Mouse (Mus musculus) forebrain, embryonic 11.5 days (tissue): ENCODE results near the gene Cd320. TPM values are rescaled to one million over a fixed set of nuclear protein-coding genes. Genes with fewer than 3 reads are reported as not detected.
"Not testable (repeated sequence)": the region's sequence is repeated elsewhere in the genome, so short reads cannot be mapped to it uniquely, and the experiment has no call there.

ENCODE experiments used
- ATAC-seq: fragments of 200-750 bp; cut with Nextera tagmentation; replicated peaks from 2 replicates; pipeline ENCODE4 v1.8.0; 2017; ENCODE audit warnings: moderate TSS enrichment; ENCODE audit not compliant: low FRiP score
- DNase-seq: peaks from one replicate; pipeline ENCODE4 v3.0.0-alpha.2; 2017; ENCODE audit warnings: low spot score
- H3K27ac ChIP-seq: fragments of 300-500 bp; sonication (generic); 2 replicates; pipeline ENCODE4 v1.5.1; 2014; ENCODE audit warnings: low read depth, low read length
- H3K27me3 ChIP-seq: fragments of 300-500 bp; sonication (generic); 2 replicates; pipeline ENCODE4 v1.6.1; 2014; ENCODE audit warnings: mild to moderate bottlenecking, low read length, mixed read lengths; ENCODE audit not compliant: control insufficient read depth, insufficient read depth
- H3K36me3 ChIP-seq: fragments of 300-500 bp; sonication (generic); 2 replicates; pipeline ENCODE4 v1.6.1; 2014; ENCODE audit warnings: mild to moderate bottlenecking, low read length, moderate library complexity, mixed read lengths; ENCODE audit not compliant: control insufficient read depth, insufficient read depth
- H3K4me1 ChIP-seq: fragments of 300-500 bp; sonication (generic); replicated peaks from 2 replicates; pipeline ENCODE4 v1.6.1; 2014; ENCODE audit warnings: low read length, mixed read lengths; ENCODE audit not compliant: control insufficient read depth, insufficient read depth
- H3K4me2 ChIP-seq: fragments of 300-500 bp; sonication (generic); 2 replicates; pipeline ENCODE4 v1.6.1; 2014; ENCODE audit warnings: low read depth, mild to moderate bottlenecking, low read length, moderate library complexity, mixed read lengths; ENCODE audit not compliant: severe bottlenecking
- H3K4me3 ChIP-seq: fragments of 300-500 bp; sonication (generic); 2 replicates; pipeline ENCODE4 v1.5.1; 2014; ENCODE audit warnings: low read depth, low read length
- H3K9ac ChIP-seq: fragments of 300-500 bp; sonication (generic); 2 replicates; pipeline ENCODE4 v1.6.1; 2014; ENCODE audit warnings: low read length
- H3K9me3 ChIP-seq: fragments of 300-500 bp; sonication (generic); 2 replicates; pipeline ENCODE4 v1.6.1; 2016; ENCODE audit warnings: low read length, mixed read lengths; ENCODE audit not compliant: control insufficient read depth
- WGBS: fragments of 180-500 bp; shearing (Covaris S2); extraction: QIAGEN DNeasy Blood & Tissue Kit; methylation state at CpG from one replicate; pipeline ENCODE4 v1.1.7; 2014; 5-methylcytosine and 5-hydroxymethylcytosine counted together
- polyA plus RNA-seq: library from polyadenylated mRNA; unstranded; fragments of >200 nt; fragmentation: Nextera tagmentation; extraction: Ambion mirVana; gene quantifications from 2 replicates; pipeline ENCODE4 v1.2.1, GENCODE M21; 2014

The Cd320 gene
- polyA plus RNA-seq, 1 experiment from 2014 or later = 62.9 TPM

- WGBS = 89% methylated on average over 1 of the region's 1 CpGs
- peak overlapping the region; percentile 73; the same call in 1 of the 2 replicates for H3K4me2 ChIP-seq
- H3K9me3 ChIP-seq = no peaks in the 10 kb centered on the region
- no peaks in the 10 kb centered on the region for H3K36me3 ChIP-seq
- H3K4me1 ChIP-seq = no peaks in the 10 kb centered on the region
- ATAC-seq = no peak
- H3K27ac ChIP-seq = no peak overlapping the region
- peak overlapping the region; percentile 79; the same call in 1 of the 2 replicates for H3K9ac ChIP-seq
- no peak overlapping the region; the same call in 1 of the 2 replicates for H3K4me3 ChIP-seq
- no peaks in the 10 kb centered on the region for H3K27me3 ChIP-seq
- DNase-seq = peak; percentile 33
Measured at GRCm38 (mm10) chr17:33844196-33844595, 1.3 kb downstream of the Cd320 start.

GRCm38 (mm10) chr17:33848139-33848538, 5.2 kb downstream of the Cd320 start:
- 93% methylated on average over 8 of the region's 8 CpGs for WGBS
- no peak overlapping the region for H3K4me3 ChIP-seq

GRCm38 (mm10) chr17:33851331-33851730, 8.4 kb downstream of the Cd320 start:
- Histone ChIP-seq H3K27ac (no peak overlapping the region), H3K4me1 (no peaks in the 10 kb centered on the region), H3K27me3 (no peaks in the 10 kb centered on the region), H3K36me3 (no peaks in the 10 kb centered on the region), H3K9ac (no peak overlapping the region), H3K4me3 (no peak overlapping the region), H3K4me2 (no peak overlapping the region), H3K9me3 (no peaks in the 10 kb centered on the region)
- ATAC-seq = no peak
- WGBS = 88% methylated on average over 1 of the region's 1 CpGs
- no peak for DNase-seq

More at GRCm38 (mm10) chr17:33848139-33848538, 5.2 kb downstream of the Cd320 start:
- ATAC-seq (no peak), DNase-seq (peak; percentile 44)
- no peak overlapping the region for H3K9ac ChIP-seq
- H3K27ac ChIP-seq = no peak overlapping the region
- no peaks in the 10 kb centered on the region for H3K9me3 ChIP-seq
- H3K36me3 ChIP-seq = no peaks in the 10 kb centered on the region
- H3K4me1 ChIP-seq = no peaks in the 10 kb centered on the region
- H3K27me3 ChIP-seq = no peaks in the 10 kb centered on the region
- H3K4me2 ChIP-seq = no peak overlapping the region

GRCm38 (mm10) chr17:33857816-33858215, 14.9 kb downstream of the Cd320 start:
- Histone ChIP-seq H3K36me3 (no peaks in the 10 kb centered on the region), H3K27ac (no peak overlapping the region), H3K4me1 (no peaks in the 10 kb centered on the region), H3K9ac (no peak overlapping the region), H3K4me3 (no peak overlapping the region), H3K9me3 (no peaks in the 10 kb centered on the region), H3K4me2 (no peak overlapping the region), H3K27me3 (no peaks in the 10 kb centered on the region)
- WGBS = 77% methylated on average over 4 of the region's 4 CpGs
- no peak for DNase-seq
- ATAC-seq = no peak

- H3K36me3 ChIP-seq = no peaks in the 10 kb centered on the region
- WGBS = 44% methylated on average over 9 of the region's 9 CpGs
- H3K9ac ChIP-seq = no peak overlapping the region
- H3K4me2 ChIP-seq = no peak overlapping the region
- no peaks in the 10 kb centered on the region for H3K4me1 ChIP-seq
- DNase-seq (no peak), ATAC-seq (no peak)
- H3K4me3 ChIP-seq = no peak overlapping the region
- H3K27me3 ChIP-seq = no peaks in the 10 kb centered on the region
- no peaks in the 10 kb centered on the region for H3K9me3 ChIP-seq
- H3K27ac ChIP-seq = no peak overlapping the region
Measured at GRCm38 (mm10) chr17:33865330-33866030, 22.6 kb downstream of the Cd320 start.

- H3K4me2 ChIP-seq, H3K4me3 ChIP-seq, H3K27ac ChIP-seq, H3K4me1 ChIP-seq, H3K36me3 ChIP-seq, H3K27me3 ChIP-seq, ATAC-seq, DNase-seq, H3K9me3 ChIP-seq, H3K9ac ChIP-seq: not testable (repeated sequence)
- 94% methylated on average over 5 of the region's 12 CpGs for WGBS
Measured at GRCm38 (mm10) chr17:33873537-33873936, 30.6 kb downstream of the Cd320 start, which contains the start of gene Gm7029. Gene Gm7029, plus strand, starts transcription at chr17:33873837.

GRCm38 (mm10) chr17:33874411-33874810, 31.5 kb downstream of the Cd320 start:
- WGBS = 93% methylated on average over 11 of the region's 11 CpGs
- Histone ChIP-seq H3K4me2 (no peak overlapping the region), H3K9ac (no peak overlapping the region), H3K27ac (no peak overlapping the region), H3K4me1 (no peaks in the 10 kb centered on the region), H3K36me3 (no peaks in the 10 kb centered on the region; the same call in 1 of the 2 replicates), H3K4me3 (no peak overlapping the region), H3K9me3 (no peaks in the 10 kb centered on the region), H3K27me3 (no peaks in the 10 kb centered on the region)
- ATAC-seq (no peak), DNase-seq (no peak)

- DNase-seq, H3K4me3 ChIP-seq, H3K9ac ChIP-seq, H3K4me1 ChIP-seq, H3K4me2 ChIP-seq, H3K36me3 ChIP-seq, ATAC-seq, H3K27me3 ChIP-seq, H3K27ac ChIP-seq, H3K9me3 ChIP-seq: not testable (repeated sequence)
- WGBS = 83% methylated on average over 5 of the region's 5 CpGs
Measured at GRCm38 (mm10) chr17:33875797-33876196, 32.9 kb downstream of the Cd320 start.

- not testable (repeated sequence) for H3K4me2 ChIP-seq, H3K27ac ChIP-seq, H3K9me3 ChIP-seq, H3K9ac ChIP-seq, DNase-seq, H3K27me3 ChIP-seq, H3K36me3 ChIP-seq, H3K4me3 ChIP-seq, H3K4me1 ChIP-seq, ATAC-seq
- 93% methylated on average over 9 of the region's 11 CpGs for WGBS
Measured at GRCm38 (mm10) chr17:33884320-33884719, 41.4 kb downstream of the Cd320 start.
